Mouse (Mus musculus) adipose tissue, adult 10 weeks (tissue): Measurements from ENCODE around the gene Kcnmb3. TPM values are rescaled to one million over a fixed set of nuclear protein-coding genes. Genes with fewer than 3 reads are reported as not detected.

ENCODE experiments used
- polyA plus RNA-seq: library from polyadenylated mRNA; stranded (reverse); fragments of 350-450 nt; fragmentation: Illumina TruSeq; extraction: RNeasy Lipid Tissue Mini Kit (QIAGEN cat#74804); gene quantifications from one replicate; pipeline ENCODE4 v1.2.3, GENCODE M21; 2014; ENCODE audit warnings: low read depth, low replicate concordance

The Kcnmb3 gene
- not detected for polyA plus RNA-seq

GRCm38 (mm10) chr3:32492097-32493090 is at the start of gene Kcnmb3:
Gene Kcnmb3, minus strand, starts transcription at chr3:32492231.

GRCm38 (mm10) chr3:32529303-32529898 is 37.4 kb upstream of the Kcnmb3 start, which contains the start of gene Mfn1:
Gene Mfn1, plus strand, starts transcription at chr3:32529465.

GRCm38 (mm10) chr3:32509496-32510374 is 17.7 kb upstream of the Kcnmb3 start, which contains the start of gene Zfp639:
Gene Zfp639, plus strand, starts transcription at chr3:32510259.

Other genes with a start within 250 kb of the Kcnmb3 start
- gene Zmat3, start 126.2 kb downstream of the Kcnmb3 start, polyA plus RNA-seq, result 4.6 TPM
- gene Pik3ca, start 94.6 kb downstream of the Kcnmb3 start, polyA plus RNA-seq, result 22.6 TPM
- gene Zfp639, start 18.0 kb upstream of the Kcnmb3 start, polyA plus RNA-seq, result 32.3 TPM
- gene Mfn1, start 37.2 kb upstream of the Kcnmb3 start, polyA plus RNA-seq, result 33.8 TPM
- gene Gnb4, start 124.4 kb upstream of the Kcnmb3 start, polyA plus RNA-seq, result 19.1 TPM
- 44.1 TPM for gene Actl6a, start 214.1 kb upstream of the Kcnmb3 start, polyA plus RNA-seq
- 187 TPM for gene Ndufb5, start 244.8 kb upstream of the Kcnmb3 start, polyA plus RNA-seq
- gene Mrpl47, start 245.4 kb upstream of the Kcnmb3 start, polyA plus RNA-seq, result 12.0 TPM